Mouse (Mus musculus): ENCODE results near the gene Atf2. TPM values are rescaled to one million over a fixed set of nuclear protein-coding genes. Genes with fewer than 3 reads are reported as not detected.
A peak's percentile ranks its signal among the peaks of the same experiment; 100 is the strongest.
"Not testable (repeated sequence)": the region's sequence is repeated elsewhere in the genome, so short reads cannot be mapped to it uniquely, and the experiment has no call there.

The Atf2 gene
- polyA plus RNA-seq, 1 experiment from 2014 or later, result 28.7 TPM

GRCm38 (mm10) chr2:73910571-73911174, 18.2 kb upstream of the Atf2 start:
- Histone ChIP-seq H3K27me3 (replicated peaks) (0 out of 2 replicates have a peak, but pooled peaks cover 1% of the 10 kb centered on the region), H3K27ac (peak overlapping the region; percentile 96), H3K36me3 (peaks cover 39% of the 10 kb centered on the region), H3K4me2 (peak overlapping the region; percentile 86), H3K4me1 (peaks cover 31% of the 10 kb centered on the region), H3K9me3 (replicated peaks) (no peaks in the 10 kb centered on the region), H3K4me3 (peak overlapping the region; percentile 99), H3K9ac (peak overlapping the region; percentile 100)
- peak; percentile 65 for ATAC-seq
- WGBS (ENCODE audit: insufficient replicate concordance), result 1% methylated on average over 50 of the region's 50 CpGs

GRCm38 (mm10) chr2:73909116-73909515, 16.7 kb upstream of the Atf2 start:
- no peak overlapping the region for H3K27ac ChIP-seq
- H3K4me1 ChIP-seq, result peaks cover 37% of the 10 kb centered on the region
- peaks cover 50% of the 10 kb centered on the region for H3K36me3 ChIP-seq
- 0 out of 2 replicates have a peak overlapping the region, but pooled peaks have one; percentile 19 for H3K9ac ChIP-seq
- peak overlapping the region; percentile 23 for H3K4me2 ChIP-seq
- no peaks in the 10 kb centered on the region for H3K27me3 ChIP-seq (replicated peaks)
- no peak for ATAC-seq
- WGBS (ENCODE audit: insufficient replicate concordance), result 77% methylated on average over 2 of the region's 2 CpGs
- no peaks in the 10 kb centered on the region for H3K9me3 ChIP-seq (replicated peaks)
- H3K4me3 ChIP-seq, result peak overlapping the region; percentile 21; the same call in 1 of the 2 replicates

- not testable (repeated sequence) for H3K9me3 ChIP-seq (replicated peaks)
- peak; percentile 76 for ATAC-seq
Observed at GRCm38 (mm10) chr2:73904679-73905078, 12.2 kb upstream of the Atf2 start.

GRCm38 (mm10) chr2:73903536-73903935, 11.1 kb upstream of the Atf2 start:
- Histone ChIP-seq H3K27me3 (replicated peaks) (no peaks in the 10 kb centered on the region), H3K9ac (no peak overlapping the region), H3K9me3 (replicated peaks) (no peaks in the 10 kb centered on the region), H3K4me3 (no peak overlapping the region), H3K27ac (no peak overlapping the region), H3K36me3 (peaks cover 41% of the 10 kb centered on the region), H3K4me1 (peaks cover 16% of the 10 kb centered on the region), H3K4me2 (no peak overlapping the region)
- WGBS (ENCODE audit: insufficient replicate concordance), result 84% methylated on average over 2 of the region's 2 CpGs
- ATAC-seq, result no peak

More at GRCm38 (mm10) chr2:73904679-73905078, 12.2 kb upstream of the Atf2 start:
- H3K4me2 ChIP-seq; H3K4me3 ChIP-seq; H3K27me3 ChIP-seq (replicated peaks); H3K9ac ChIP-seq; H3K27ac ChIP-seq: not testable (repeated sequence)
- Histone ChIP-seq H3K36me3 (peaks cover 52% of the 10 kb centered on the region), H3K4me1 (peaks cover 26% of the 10 kb centered on the region)

- H3K9me3 ChIP-seq (replicated peaks); H3K4me2 ChIP-seq; ATAC-seq; H3K27ac ChIP-seq; H3K27me3 ChIP-seq (replicated peaks); H3K4me3 ChIP-seq; H3K9ac ChIP-seq: not testable (repeated sequence)
- Histone ChIP-seq H3K36me3 (peaks cover 29% of the 10 kb centered on the region), H3K4me1 (peaks cover 14% of the 10 kb centered on the region)
- 87% methylated on average over 3 of the region's 3 CpGs for WGBS (ENCODE audit: insufficient replicate concordance)
Observed at GRCm38 (mm10) chr2:73902328-73902727, 9.9 kb upstream of the Atf2 start.

- no peak for ATAC-seq
- no peaks in the 10 kb centered on the region for H3K27me3 ChIP-seq (replicated peaks)
- peaks cover 14% of the 10 kb centered on the region for H3K4me1 ChIP-seq
- no peak overlapping the region for H3K27ac ChIP-seq
- H3K4me2 ChIP-seq, result no peak overlapping the region
- no peak overlapping the region for H3K9ac ChIP-seq
- no peak overlapping the region for H3K4me3 ChIP-seq
- peaks cover 18% of the 10 kb centered on the region for H3K36me3 ChIP-seq
- H3K9me3 ChIP-seq (replicated peaks), result no peaks in the 10 kb centered on the region
Observed at GRCm38 (mm10) chr2:73901169-73901568, 8.7 kb upstream of the Atf2 start.

GRCm38 (mm10) chr2:73900364-73900763, 7.9 kb upstream of the Atf2 start:
- Histone ChIP-seq H3K27ac (no peak overlapping the region), H3K9ac (no peak overlapping the region), H3K4me3 (no peak overlapping the region), H3K36me3 (peaks cover 14% of the 10 kb centered on the region), H3K4me1 (peaks cover 14% of the 10 kb centered on the region), H3K4me2 (no peak overlapping the region), H3K9me3 (replicated peaks) (no peaks in the 10 kb centered on the region), H3K27me3 (replicated peaks) (no peaks in the 10 kb centered on the region)
- ATAC-seq, result no peak
- WGBS (ENCODE audit: insufficient replicate concordance), result 34% methylated on average over 1 of the region's 1 CpGs

GRCm38 (mm10) chr2:73896919-73897318, 4.5 kb upstream of the Atf2 start:
- 66% methylated on average over 4 of the region's 4 CpGs for WGBS (ENCODE audit: insufficient replicate concordance)
- not testable (repeated sequence) for H3K4me1 ChIP-seq; H3K9ac ChIP-seq; H3K4me2 ChIP-seq; H3K9me3 ChIP-seq (replicated peaks); ATAC-seq; H3K36me3 ChIP-seq; H3K27ac ChIP-seq; H3K27me3 ChIP-seq (replicated peaks); H3K4me3 ChIP-seq

GRCm38 (mm10) chr2:73893473-73894270, 1.2 kb upstream of the Atf2 start:
- Histone ChIP-seq H3K27me3 (replicated peaks) (no peaks in the 10 kb centered on the region), H3K9ac (peak overlapping the region; percentile 70), H3K4me2 (peak overlapping the region; percentile 78), H3K36me3 (no peaks in the 10 kb centered on the region; the same call in 1 of the 2 replicates), H3K4me3 (peak overlapping the region; percentile 99), H3K9me3 (replicated peaks) (no peaks in the 10 kb centered on the region), H3K4me1 (peaks cover 23% of the 10 kb centered on the region), H3K27ac (peak overlapping the region; percentile 82)
- ATAC-seq, result no peak
- 50% methylated on average over 22 of the region's 22 CpGs for WGBS (ENCODE audit: insufficient replicate concordance)

GRCm38 (mm10) chr2:73891701-73892463, 557 bp downstream of the Atf2 start:
- H3K9ac ChIP-seq, result peak overlapping the region; percentile 97
- WGBS (ENCODE audit: insufficient replicate concordance), result 2% methylated on average over 51 of the region's 54 CpGs
- ATAC-seq, result peak; percentile 39
- H3K27me3 ChIP-seq (replicated peaks), result no peaks in the 10 kb centered on the region
- peak overlapping the region; percentile 99 for H3K4me3 ChIP-seq
- peak overlapping the region; percentile 78 for H3K4me2 ChIP-seq
- peak overlapping the region; percentile 93 for H3K27ac ChIP-seq
- no peaks in the 10 kb centered on the region for H3K9me3 ChIP-seq (replicated peaks)
- H3K36me3 ChIP-seq, result no peaks in the 10 kb centered on the region; the same call in 1 of the 2 replicates
- peaks cover 29% of the 10 kb centered on the region for H3K4me1 ChIP-seq

- no peak overlapping the region for H3K9ac ChIP-seq
- no peaks in the 10 kb centered on the region for H3K27me3 ChIP-seq (replicated peaks)
- H3K9me3 ChIP-seq (replicated peaks), result no peaks in the 10 kb centered on the region
- no peak overlapping the region for H3K4me2 ChIP-seq
- 78% methylated on average over 2 of the region's 2 CpGs for WGBS (ENCODE audit: insufficient replicate concordance)
- H3K27ac ChIP-seq, result no peak overlapping the region
- no peak for ATAC-seq
- no peaks in the 10 kb centered on the region; the same call in 1 of the 2 replicates for H3K36me3 ChIP-seq
- H3K4me1 ChIP-seq, result peaks cover 23% of the 10 kb centered on the region
- H3K4me3 ChIP-seq, result no peak overlapping the region
Observed at GRCm38 (mm10) chr2:73885997-73886396, 6.4 kb downstream of the Atf2 start.

- H3K4me3 ChIP-seq, result no peak overlapping the region
- WGBS (ENCODE audit: insufficient replicate concordance), result 78% methylated on average over 2 of the region's 2 CpGs
- no peak overlapping the region for H3K4me2 ChIP-seq
- H3K9ac ChIP-seq, result no peak overlapping the region
- no peak for ATAC-seq
- no peak overlapping the region for H3K27ac ChIP-seq
- peaks cover 21% of the 10 kb centered on the region for H3K36me3 ChIP-seq
- no peaks in the 10 kb centered on the region for H3K9me3 ChIP-seq (replicated peaks)
- H3K27me3 ChIP-seq (replicated peaks), result no peaks in the 10 kb centered on the region
- H3K4me1 ChIP-seq, result peaks cover 8% of the 10 kb centered on the region
Observed at GRCm38 (mm10) chr2:73877891-73878290, 14.5 kb downstream of the Atf2 start.
